Mouse (Mus musculus) embryonic facial prominence, embryonic 14.5 days (tissue): Measurements from ENCODE around the gene Ninj2. TPM values are rescaled to one million over a fixed set of nuclear protein-coding genes. Genes with fewer than 3 reads are reported as not detected.

Experiments used
- ATAC-seq: fragments of 200-750 bp; cut with Nextera tagmentation; 2 replicates; pipeline ENCODE4 v1.8.0; 2017; ENCODE audit warnings: low read depth, moderate number of reproducible peaks, moderate TSS enrichment
- DNase-seq: peaks from one replicate; pipeline ENCODE4 v3.0.0-alpha.2; 2015; ENCODE audit warnings: low spot score
- H3K27ac ChIP-seq: fragments of 300-500 bp; sonication (generic); replicated peaks from 2 replicates; pipeline ENCODE4 v1.5.1; 2014; ENCODE audit warnings: low read depth, mild to moderate bottlenecking, low read length, moderate library complexity
- H3K27me3 ChIP-seq: fragments of 300-500 bp; sonication (generic); replicated peaks from 2 replicates; pipeline ENCODE4 v1.6.1; 2014; ENCODE audit warnings: low read length; ENCODE audit not compliant: control insufficient read depth, insufficient read depth
- H3K36me3 ChIP-seq: fragments of 300-500 bp; sonication (generic); 2 replicates; pipeline ENCODE4 v1.6.1; 2014; ENCODE audit warnings: low read length, mixed read lengths; ENCODE audit not compliant: control insufficient read depth, insufficient read depth
- H3K4me1 ChIP-seq: fragments of 300-500 bp; sonication (generic); 2 replicates; pipeline ENCODE4 v1.6.1; 2014; ENCODE audit warnings: antibody characterized with exemption, low read length; ENCODE audit not compliant: control insufficient read depth, insufficient read depth
- H3K4me2 ChIP-seq: fragments of 300-500 bp; sonication (generic); 2 replicates; pipeline ENCODE4 v1.6.1; 2014; ENCODE audit warnings: low read depth, mild to moderate bottlenecking, low read length, moderate library complexity, mixed read lengths
- H3K4me3 ChIP-seq: fragments of 300-500 bp; sonication (generic); 2 replicates; pipeline ENCODE4 v1.5.1; 2014; ENCODE audit warnings: low read depth, mild to moderate bottlenecking, low read length
- H3K9ac ChIP-seq: fragments of 300-500 bp; sonication (generic); 2 replicates; pipeline ENCODE4 v1.6.1; 2014; ENCODE audit warnings: low read depth, mild to moderate bottlenecking, low read length, moderate library complexity, mixed read lengths
- H3K9me3 ChIP-seq: fragments of 300-500 bp; sonication (generic); 2 replicates; pipeline ENCODE4 v1.6.1; 2016; ENCODE audit warnings: low read length; ENCODE audit not compliant: control insufficient read depth
- WGBS: fragments of 180-500 bp; shearing (Covaris S2); extraction: QIAGEN DNeasy Blood & Tissue Kit; methylation state at CpG from one replicate; pipeline ENCODE4 v1.1.7; 2014; 5-methylcytosine and 5-hydroxymethylcytosine counted together
- polyA plus RNA-seq: library from polyadenylated mRNA; unstranded; fragments of >200 nt; fragmentation: Nextera tagmentation; extraction: Ambion mirVana; gene quantifications from 2 replicates; pipeline ENCODE4 v1.2.1, GENCODE M21; 2014

Ninj2 gene
- polyA plus RNA-seq, 1 experiment from 2014 or later: 0.61 TPM

- H3K9ac ChIP-seq: no peak overlapping the region
- DNase-seq: no peak
- 98% methylated on average over 7 of the region's 7 CpGs for WGBS
- H3K4me3 ChIP-seq: no peak overlapping the region
- H3K27me3 ChIP-seq: no peaks in the 10 kb centered on the region
- peaks cover 6% of the 10 kb centered on the region; the same call in 1 of the 2 replicates for H3K9me3 ChIP-seq
- H3K36me3 ChIP-seq: no peaks in the 10 kb centered on the region
- no peak for ATAC-seq
- no peak overlapping the region for H3K4me2 ChIP-seq
- no peaks in the 10 kb centered on the region for H3K4me1 ChIP-seq
- H3K27ac ChIP-seq: no peak overlapping the region
These were observed 34.2 kb downstream of the Ninj2 start for GRCm38 (mm10) chr6:120127321-120127720.

DNA sequence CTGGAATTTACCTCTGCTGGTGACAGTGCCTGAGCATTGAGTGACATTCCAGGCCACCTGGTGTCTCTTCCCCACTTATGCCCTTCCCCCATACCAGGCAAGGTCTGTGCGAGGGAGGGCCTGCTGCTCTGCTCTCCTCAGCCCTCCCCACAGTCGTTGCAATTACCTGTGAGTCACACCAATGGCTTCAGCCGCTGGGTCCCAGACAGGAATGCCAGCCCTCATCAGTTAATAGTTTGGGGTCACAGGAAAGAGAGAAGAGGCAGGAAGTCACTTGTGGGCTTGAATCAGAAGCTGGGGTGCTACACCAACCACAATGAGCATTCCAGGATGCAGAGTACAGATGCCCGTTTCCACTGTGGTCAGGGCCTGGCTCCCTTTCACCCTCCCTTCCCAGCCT, 41.6 kb downstream of the Ninj2 start:
- DNase-seq: no peak
- no peak overlapping the region for H3K4me2 ChIP-seq
- H3K27me3 ChIP-seq: no peaks in the 10 kb centered on the region
- no peak overlapping the region for H3K9ac ChIP-seq
- no peaks in the 10 kb centered on the region for H3K9me3 ChIP-seq
- no peaks in the 10 kb centered on the region for H3K36me3 ChIP-seq
- ATAC-seq: no peak
- no peaks in the 10 kb centered on the region for H3K4me1 ChIP-seq
- no peak overlapping the region for H3K27ac ChIP-seq
- no peak overlapping the region for H3K4me3 ChIP-seq
- 66% methylated on average over 4 of the region's 4 CpGs for WGBS

GRCm38 (mm10) chr6:120145439-120145838, 52.3 kb downstream of the Ninj2 start:
- no peak overlapping the region for H3K27ac ChIP-seq
- H3K27me3 ChIP-seq: no peaks in the 10 kb centered on the region
- no peak overlapping the region for H3K4me3 ChIP-seq
- no peak overlapping the region for H3K4me2 ChIP-seq
- H3K4me1 ChIP-seq: peaks cover 3% of the 10 kb centered on the region; the same call in 1 of the 2 replicates
- H3K36me3 ChIP-seq: no peaks in the 10 kb centered on the region
- H3K9ac ChIP-seq: no peak overlapping the region
- DNase-seq (peak; percentile 25), ATAC-seq (no peak)
- H3K9me3 ChIP-seq: no peaks in the 10 kb centered on the region
- WGBS: 63% methylated on average over 1 of the region's 1 CpGs

GRCm38 (mm10) chr6:120146676-120147075, 53.5 kb downstream of the Ninj2 start:
- DNase-seq (no peak), ATAC-seq (no peak)
- no peaks in the 10 kb centered on the region for H3K27me3 ChIP-seq
- H3K36me3 ChIP-seq: no peaks in the 10 kb centered on the region
- no peak overlapping the region for H3K4me2 ChIP-seq
- WGBS: 46% methylated on average over 10 of the region's 10 CpGs
- no peaks in the 10 kb centered on the region for H3K9me3 ChIP-seq
- H3K27ac ChIP-seq: no peak overlapping the region
- H3K4me3 ChIP-seq: no peak overlapping the region
- peaks cover 3% of the 10 kb centered on the region; the same call in 1 of the 2 replicates for H3K4me1 ChIP-seq
- H3K9ac ChIP-seq: no peak overlapping the region

- no peaks in the 10 kb centered on the region for H3K36me3 ChIP-seq
- H3K4me2 ChIP-seq: no peak overlapping the region
- no peaks in the 10 kb centered on the region for H3K27me3 ChIP-seq
- no peak overlapping the region for H3K9ac ChIP-seq
- peaks cover 3% of the 10 kb centered on the region; the same call in 1 of the 2 replicates for H3K4me1 ChIP-seq
- no peak overlapping the region for H3K27ac ChIP-seq
- WGBS: 74% methylated on average over 8 of the region's 8 CpGs
- H3K9me3 ChIP-seq: no peaks in the 10 kb centered on the region
- no peak for DNase-seq
- no peak for ATAC-seq
- H3K4me3 ChIP-seq: no peak overlapping the region
These were observed 54.3 kb downstream of the Ninj2 start for GRCm38 (mm10) chr6:120147411-120147810.

DNA sequence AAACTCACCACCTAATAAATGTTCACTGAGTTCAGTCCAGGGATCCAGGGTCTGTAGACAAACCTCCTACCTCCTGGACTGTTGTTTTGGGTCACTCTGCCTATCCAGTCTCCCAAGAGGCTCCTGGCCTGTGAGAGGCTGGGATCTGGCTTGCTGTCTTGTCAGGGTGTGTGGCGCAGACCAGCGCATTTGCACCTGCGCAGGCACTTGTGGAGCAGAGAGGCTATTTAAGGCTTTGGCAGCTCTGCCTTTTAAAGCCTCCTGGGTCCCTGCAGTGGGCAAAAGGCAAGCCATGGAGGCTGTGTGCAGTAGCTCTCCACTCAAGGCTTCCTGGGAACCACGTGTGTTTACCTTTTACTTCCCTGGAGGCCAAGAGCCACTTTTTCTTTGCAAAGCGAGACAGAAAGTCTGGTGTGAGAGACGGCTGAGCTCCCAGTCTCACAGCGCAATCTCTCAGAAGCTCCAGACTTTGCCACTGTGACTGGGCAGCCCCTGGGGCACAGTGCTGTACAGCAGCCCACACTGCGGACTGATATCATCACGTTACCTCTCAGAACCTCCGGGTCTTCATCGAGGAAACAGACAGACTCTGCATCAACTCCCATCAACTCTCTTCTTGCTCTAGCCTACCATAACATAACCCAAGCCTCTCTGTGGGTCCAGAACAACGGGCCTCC, 55.7 kb downstream of the Ninj2 start:
- 65% methylated on average over 12 of the region's 12 CpGs for WGBS
- peaks cover 3% of the 10 kb centered on the region; the same call in 1 of the 2 replicates for H3K4me1 ChIP-seq
- H3K4me3 ChIP-seq: no peak overlapping the region
- 0 out of 2 replicates have a peak overlapping the region, but pooled peaks have one; percentile 8 for H3K9ac ChIP-seq
- no peaks in the 10 kb centered on the region for H3K9me3 ChIP-seq
- ATAC-seq (no peak), DNase-seq (peak; percentile 24)
- H3K4me2 ChIP-seq: no peak overlapping the region
- no peak overlapping the region; the same call in 1 of the 2 replicates for H3K27ac ChIP-seq
- no peaks in the 10 kb centered on the region for H3K27me3 ChIP-seq
- H3K36me3 ChIP-seq: no peaks in the 10 kb centered on the region

- Histone ChIP-seq H3K36me3 (no peaks in the 10 kb centered on the region), H3K9me3 (no peaks in the 10 kb centered on the region), H3K27me3 (no peaks in the 10 kb centered on the region), H3K9ac (no peak overlapping the region), H3K4me2 (no peak overlapping the region), H3K4me3 (no peak overlapping the region), H3K4me1 (peaks cover 3% of the 10 kb centered on the region; the same call in 1 of the 2 replicates), H3K27ac (no peak overlapping the region)
- DNase-seq (no peak), ATAC-seq (no peak)
- WGBS: 71% methylated on average over 12 of the region's 12 CpGs
These were observed 56.4 kb downstream of the Ninj2 start for GRCm38 (mm10) chr6:120149458-120150120.

DNA sequence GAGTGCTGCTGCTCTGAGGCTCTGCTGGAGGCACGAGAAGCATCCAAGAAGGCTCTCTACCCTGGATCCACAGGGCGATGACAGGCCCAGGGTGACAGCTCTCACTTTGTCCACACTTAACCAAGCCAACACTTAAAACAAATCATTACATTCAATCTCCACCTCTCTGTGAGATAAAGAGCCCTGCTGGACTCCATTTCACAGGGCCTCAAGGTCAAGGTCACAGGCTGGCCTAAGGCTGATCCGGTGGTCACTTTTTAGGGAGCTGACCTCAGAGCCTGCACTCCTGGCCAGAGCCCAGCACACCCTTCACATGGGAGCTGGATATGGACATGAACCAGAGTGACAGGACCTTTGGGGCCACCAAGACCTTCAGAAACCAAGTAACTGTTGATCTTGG, 57.1 kb downstream of the Ninj2 start:
- no peak overlapping the region for H3K4me2 ChIP-seq
- no peak overlapping the region for H3K4me3 ChIP-seq
- H3K36me3 ChIP-seq: no peaks in the 10 kb centered on the region
- DNase-seq: no peak
- peaks cover 2% of the 10 kb centered on the region; the same call in 1 of the 2 replicates for H3K4me1 ChIP-seq
- ATAC-seq: no peak
- no peak overlapping the region for H3K27ac ChIP-seq
- no peak overlapping the region for H3K9ac ChIP-seq
- no peaks in the 10 kb centered on the region for H3K9me3 ChIP-seq
- no peaks in the 10 kb centered on the region for H3K27me3 ChIP-seq
- WGBS: 72% methylated on average over 3 of the region's 3 CpGs
